Mouse (Mus musculus) stomach, postnatal 0 days (tissue): Measurements from ENCODE around the gene Lmntd1. TPM values are rescaled to one million over a fixed set of nuclear protein-coding genes. Genes with fewer than 3 reads are reported as not detected.

Experiments used
- ATAC-seq: fragments of 200-750 bp; cut with Nextera tagmentation; 2 replicates; pipeline ENCODE4 v1.8.0; 2017; ENCODE audit not compliant: low FRiP score, low TSS enrichment
- DNase-seq: peaks from one replicate; pipeline ENCODE4 v3.0.0-alpha.2; 2016; ENCODE audit warnings: low spot score
- H3K27ac ChIP-seq: fragments of 300-500 bp; sonication (generic); replicated peaks from 2 replicates; pipeline ENCODE4 v1.5.1; 2014; ENCODE audit warnings: mild to moderate bottlenecking, control low read depth
- H3K27me3 ChIP-seq: fragments of 300-500 bp; sonication (generic); 2 replicates; pipeline ENCODE4 v1.6.1; 2014; ENCODE audit warnings: low read length; ENCODE audit not compliant: control insufficient read depth, insufficient read depth
- H3K36me3 ChIP-seq: fragments of 300-500 bp; sonication (generic); 2 replicates; pipeline ENCODE4 v1.6.1; 2014; ENCODE audit warnings: low read length, mixed read lengths; ENCODE audit not compliant: control insufficient read depth, insufficient read depth
- H3K4me1 ChIP-seq: fragments of 300-500 bp; sonication (generic); replicated peaks from 2 replicates; pipeline ENCODE4 v1.6.1; 2014; ENCODE audit warnings: antibody characterized with exemption; ENCODE audit not compliant: control insufficient read depth, insufficient read depth
- H3K4me2 ChIP-seq: fragments of 300-500 bp; sonication (generic); replicated peaks from 2 replicates; pipeline ENCODE4 v1.6.1; 2014; ENCODE audit warnings: low read depth, mild to moderate bottlenecking, control low read depth, moderate library complexity
- H3K4me3 ChIP-seq: fragments of 300-500 bp; sonication (generic); 2 replicates; pipeline ENCODE4 v1.5.1; 2014; ENCODE audit warnings: low read depth, low read length, control low read depth
- H3K9ac ChIP-seq: fragments of 300-500 bp; sonication (generic); 2 replicates; pipeline ENCODE4 v1.6.1; 2014; ENCODE audit warnings: mild to moderate bottlenecking, low read length, control low read depth, mixed read lengths
- H3K9me3 ChIP-seq: fragments of 300-500 bp; sonication (generic); 2 replicates; pipeline ENCODE4 v1.6.1; 2016; ENCODE audit warnings: low read length; ENCODE audit not compliant: control insufficient read depth
- CTCF ChIP-seq: IDR thresholded peaks from 2 replicates; pipeline ENCODE4 v1.5.1; 2016; ENCODE audit warnings: antibody characterized with exemption, low read depth, mild to moderate bottlenecking, moderate library complexity
- EP300 ChIP-seq: optimal IDR thresholded peaks from 2 replicates; pipeline ENCODE3; 2016; ENCODE audit warnings: antibody characterized with exemption
- WGBS: fragments of 180-500 bp; shearing (Covaris S2); extraction: QIAGEN DNeasy Blood & Tissue Kit; methylation state at CpG from one replicate; pipeline ENCODE4 v1.1.7; 2014; 5-methylcytosine and 5-hydroxymethylcytosine counted together
- polyA plus RNA-seq: library from polyadenylated mRNA; unstranded; fragments of >200 nt; fragmentation: Nextera tagmentation; extraction: Ambion mirVana; gene quantifications from 2 replicates; pipeline ENCODE4 v1.2.1, GENCODE M21; 2015

Gene Lmntd1
- polyA plus RNA-seq, 1 experiment from 2014 or later = 0.16 TPM

GRCm38 (mm10) chr6:145499574-145500546, 114.3 kb downstream of the Lmntd1 start:
- Histone ChIP-seq H3K4me1 (no peaks in the 10 kb centered on the region), H3K9me3 (no peaks in the 10 kb centered on the region), H3K27ac (no peak overlapping the region), H3K4me2 (no peak overlapping the region), H3K36me3 (no peaks in the 10 kb centered on the region), H3K27me3 (no peaks in the 10 kb centered on the region), H3K4me3 (no peak overlapping the region), H3K9ac (no peak overlapping the region)
- no peak for TF ChIP-seq EP300
- TF ChIP-seq CTCF = no peak
- ATAC-seq (no peak), DNase-seq (no peak)
- WGBS = 60% methylated on average over 19 of the region's 19 CpGs

DNA sequence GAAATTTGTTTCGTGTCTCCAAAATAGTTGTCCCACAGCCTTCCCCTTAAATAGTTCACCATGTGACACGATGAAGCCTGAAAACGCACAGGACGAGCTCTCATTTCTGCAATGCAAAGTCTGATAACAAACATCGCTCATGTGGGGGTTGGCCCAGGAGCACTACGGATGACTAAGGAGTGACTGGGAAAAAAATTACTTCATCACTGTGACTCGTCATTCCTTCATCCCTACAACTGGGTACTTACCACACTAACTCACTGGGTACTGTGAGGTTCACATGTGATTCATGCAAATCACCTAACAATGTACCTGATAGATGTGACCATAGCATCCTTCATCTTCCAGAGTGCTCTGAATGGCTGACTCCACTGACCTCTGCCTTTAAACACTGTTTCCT, 118.4 kb downstream of the Lmntd1 start:
- Histone ChIP-seq H3K36me3 (no peaks in the 10 kb centered on the region), H3K4me3 (no peak overlapping the region), H3K27ac (no peak overlapping the region), H3K9me3 (no peaks in the 10 kb centered on the region), H3K9ac (no peak overlapping the region), H3K27me3 (no peaks in the 10 kb centered on the region), H3K4me2 (no peak overlapping the region), H3K4me1 (no peaks in the 10 kb centered on the region)
- TF ChIP-seq CTCF (no peak), EP300 (no peak)
- ATAC-seq (no peak), DNase-seq (no peak)
- WGBS = 86% methylated on average over 7 of the region's 7 CpGs

DNA sequence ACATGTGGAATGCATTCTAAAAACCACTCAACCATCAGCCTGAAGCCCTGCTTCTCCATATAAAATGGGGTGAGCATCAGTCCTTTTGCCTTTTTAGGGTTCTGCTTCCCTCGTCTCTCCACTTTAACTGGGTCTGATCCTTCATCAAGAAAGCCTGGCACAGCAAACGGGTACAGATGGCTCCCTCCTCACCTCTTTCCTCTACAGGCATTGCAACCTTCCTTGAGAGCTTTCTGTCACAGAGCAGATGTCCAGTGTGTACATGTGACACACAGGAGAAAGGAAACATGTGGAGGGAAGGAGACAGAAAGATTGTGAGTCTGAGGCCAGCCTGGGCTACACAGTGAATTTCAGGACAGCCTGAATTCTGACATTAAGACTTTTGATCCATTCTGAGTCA, 125.9 kb downstream of the Lmntd1 start:
- Histone ChIP-seq H3K4me2 (no peak overlapping the region), H3K27ac (no peak overlapping the region), H3K4me1 (no peaks in the 10 kb centered on the region), H3K9ac (no peak overlapping the region), H3K4me3 (no peak overlapping the region), H3K9me3 (no peaks in the 10 kb centered on the region), H3K27me3 (no peaks in the 10 kb centered on the region), H3K36me3 (no peaks in the 10 kb centered on the region)
- TF ChIP-seq EP300 (no peak), CTCF (no peak)
- ATAC-seq (no peak), DNase-seq (no peak)
- WGBS = 79% methylated on average over 2 of the region's 2 CpGs

- Histone ChIP-seq H3K27ac (no peak overlapping the region), H3K27me3 (no peaks in the 10 kb centered on the region)
Observed at GRCm38 (mm10) chr6:145485986-145486605, 128.0 kb downstream of the Lmntd1 start.

GRCm38 (mm10) chr6:145483318-145483674, 130.8 kb downstream of the Lmntd1 start:
- no peaks in the 10 kb centered on the region for H3K27me3 ChIP-seq
- H3K4me2 ChIP-seq = no peak overlapping the region
- DNase-seq (no peak), ATAC-seq (no peak)
- 58% methylated on average over 5 of the region's 5 CpGs for WGBS
- no peak for TF ChIP-seq EP300
- TF ChIP-seq CTCF = no peak
- no peaks in the 10 kb centered on the region for H3K36me3 ChIP-seq
- no peak overlapping the region for H3K27ac ChIP-seq
- H3K9ac ChIP-seq = no peak overlapping the region
- no peaks in the 10 kb centered on the region for H3K4me1 ChIP-seq
- no peak overlapping the region for H3K4me3 ChIP-seq
- no peaks in the 10 kb centered on the region for H3K9me3 ChIP-seq

More at GRCm38 (mm10) chr6:145485986-145486605, 128.0 kb downstream of the Lmntd1 start:
- Histone ChIP-seq H3K4me3 (no peak overlapping the region), H3K36me3 (no peaks in the 10 kb centered on the region), H3K9ac (no peak overlapping the region), H3K4me2 (no peak overlapping the region), H3K9me3 (no peaks in the 10 kb centered on the region), H3K4me1 (no peaks in the 10 kb centered on the region)
- TF ChIP-seq EP300 (no peak), CTCF (no peak)
- 50% methylated on average over 12 of the region's 12 CpGs for WGBS
- no peak for ATAC-seq
- no peak for DNase-seq
